Mouse (Mus musculus) limb, embryonic 13.5 days (tissue): Measurements from ENCODE around the gene Gm10697. TPM values are rescaled to one million over a fixed set of nuclear protein-coding genes. Genes with fewer than 3 reads are reported as not detected.
"Not testable (repeated sequence)": the region's sequence is repeated elsewhere in the genome, so short reads cannot be mapped to it uniquely, and the experiment has no call there.

Experiments
- ATAC-seq: fragments of 200-750 bp; cut with Nextera tagmentation; 2 replicates; pipeline ENCODE4 v1.8.0; 2017; ENCODE audit warnings: low read depth, moderate number of reproducible peaks, moderate TSS enrichment; ENCODE audit not compliant: low FRiP score
- H3K27ac ChIP-seq: fragments of 300-500 bp; sonication (generic); 2 replicates; pipeline ENCODE4 v1.5.1; 2015; ENCODE audit warnings: inconsistent platforms, mild to moderate bottlenecking, moderate library complexity
- H3K27me3 ChIP-seq: fragments of 300-500 bp; sonication (generic); 2 replicates; pipeline ENCODE4 v1.6.1; 2015; ENCODE audit warnings: mild to moderate bottlenecking, inconsistent platforms
- H3K36me3 ChIP-seq: fragments of 300-500 bp; sonication (generic); 2 replicates; pipeline ENCODE4 v1.6.1; 2015; ENCODE audit warnings: inconsistent platforms, mild to moderate bottlenecking, moderate library complexity
- H3K4me1 ChIP-seq: fragments of 300-500 bp; sonication (generic); 2 replicates; pipeline ENCODE4 v1.6.1; 2015; ENCODE audit warnings: inconsistent platforms
- H3K4me2 ChIP-seq: fragments of 300-500 bp; sonication (generic); replicated peaks from 2 replicates; pipeline ENCODE4 v1.6.1; 2015; ENCODE audit warnings: inconsistent platforms, mild to moderate bottlenecking, moderate library complexity
- H3K4me3 ChIP-seq: fragments of 300-500 bp; sonication (generic); 2 replicates; pipeline ENCODE4 v1.5.1; 2015; ENCODE audit warnings: moderate library complexity, mild to moderate bottlenecking, inconsistent platforms
- H3K9ac ChIP-seq: fragments of 300-500 bp; sonication (generic); 2 replicates; pipeline ENCODE4 v1.6.1; 2015; ENCODE audit warnings: mild to moderate bottlenecking, inconsistent platforms
- H3K9me3 ChIP-seq: fragments of 300-500 bp; sonication (generic); 2 replicates; pipeline ENCODE4 v1.6.1; 2016; ENCODE audit warnings: inconsistent platforms
- WGBS: fragments of 180-500 bp; shearing (Covaris S2); methylation state at CpG from one replicate; pipeline ENCODE4 v1.1.7; 2015; 5-methylcytosine and 5-hydroxymethylcytosine counted together
- polyA plus RNA-seq: library from polyadenylated mRNA; unstranded; fragments of >200 nt; fragmentation: Nextera tagmentation; extraction: Ambion mirVana; gene quantifications from 2 replicates; pipeline ENCODE4 v1.2.1, GENCODE M21; 2015

Gm10697 gene
- polyA plus RNA-seq: not detected in 2 replicates

DNA sequence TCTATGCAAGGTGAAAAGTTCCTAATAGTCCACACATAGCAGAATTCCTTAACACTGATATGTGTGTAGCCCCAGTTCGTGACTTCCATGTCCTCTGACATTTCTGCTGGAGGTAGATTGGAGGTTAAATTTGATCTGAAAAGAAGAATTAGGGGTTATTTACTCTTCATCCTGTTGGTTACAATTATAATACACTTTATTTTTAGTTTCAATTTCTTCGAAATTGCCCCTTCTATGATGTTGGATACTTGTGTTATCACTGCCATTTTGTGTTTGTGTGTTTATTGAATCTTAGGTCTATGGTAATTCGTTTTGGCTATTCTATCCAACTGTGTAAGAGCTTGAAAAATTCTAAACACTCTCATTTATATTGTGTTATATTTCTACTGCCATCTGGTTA lies at the start of gene Gm10697:
Gm10697 (minus strand) TSS at position 101 of the 400 bp plus-strand sequence.
- not testable (repeated sequence) for H3K27ac ChIP-seq, ATAC-seq, H3K4me3 ChIP-seq, H3K36me3 ChIP-seq, H3K9me3 ChIP-seq, H3K9ac ChIP-seq, H3K4me2 ChIP-seq, H3K27me3 ChIP-seq, H3K4me1 ChIP-seq
- 50% methylated on average over 2 of the region's 3 CpGs for WGBS

DNA sequence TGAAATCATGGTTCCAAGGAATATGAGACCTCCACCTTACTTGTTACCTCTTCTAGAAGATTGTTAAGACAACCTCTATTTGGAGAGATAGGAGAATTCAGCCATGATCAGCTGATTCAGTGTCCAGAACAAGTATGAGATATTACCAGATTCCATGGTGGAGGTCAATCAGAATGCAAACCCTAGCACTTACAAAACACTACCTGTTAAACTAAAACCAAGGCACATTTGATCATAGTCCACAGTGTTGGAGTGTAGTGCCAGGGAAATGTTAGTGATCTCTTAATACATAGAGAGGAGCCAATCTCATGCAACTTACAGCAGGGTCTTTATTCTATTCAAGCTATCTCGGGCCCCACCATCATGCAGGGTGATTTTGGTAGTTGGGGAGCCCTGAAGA lies 42.6 kb upstream of the Gm10697 start:
- 61% methylated on average over 1 of the region's 1 CpGs for WGBS
- H3K4me3 ChIP-seq, ATAC-seq, H3K4me1 ChIP-seq, H3K9me3 ChIP-seq, H3K9ac ChIP-seq, H3K4me2 ChIP-seq, H3K27me3 ChIP-seq, H3K27ac ChIP-seq, H3K36me3 ChIP-seq: not testable (repeated sequence)

DNA sequence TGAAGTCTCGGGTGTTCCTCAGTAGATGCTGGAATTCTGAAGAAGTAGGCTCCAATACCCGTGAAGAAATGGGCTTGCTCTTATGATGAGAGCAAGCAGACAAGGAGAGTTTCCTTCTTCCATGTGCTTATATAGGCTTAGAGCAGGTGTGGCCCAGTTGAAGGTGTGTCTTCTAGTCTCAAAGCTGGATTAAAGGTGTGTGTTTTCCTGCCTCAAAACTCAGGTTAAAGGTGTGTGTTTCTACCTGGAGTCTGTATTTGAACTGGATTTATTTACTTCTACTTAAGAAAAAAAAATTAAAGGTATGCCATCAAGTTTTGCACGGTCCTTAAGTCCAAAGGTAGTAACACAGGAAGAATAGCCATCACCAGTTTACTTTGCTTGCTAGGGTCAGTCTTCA lies 17.7 kb downstream of the Gm10697 start, which contains the start of gene Gm9125:
Gm9125 (minus strand) TSS at position 101 of the 400 bp plus-strand sequence.
- H3K4me1 ChIP-seq, H3K36me3 ChIP-seq, H3K9ac ChIP-seq, H3K9me3 ChIP-seq, H3K27ac ChIP-seq, H3K4me2 ChIP-seq, H3K27me3 ChIP-seq, H3K4me3 ChIP-seq, ATAC-seq: not testable (repeated sequence)
- WGBS: 93% methylated on average over 2 of the region's 3 CpGs

DNA sequence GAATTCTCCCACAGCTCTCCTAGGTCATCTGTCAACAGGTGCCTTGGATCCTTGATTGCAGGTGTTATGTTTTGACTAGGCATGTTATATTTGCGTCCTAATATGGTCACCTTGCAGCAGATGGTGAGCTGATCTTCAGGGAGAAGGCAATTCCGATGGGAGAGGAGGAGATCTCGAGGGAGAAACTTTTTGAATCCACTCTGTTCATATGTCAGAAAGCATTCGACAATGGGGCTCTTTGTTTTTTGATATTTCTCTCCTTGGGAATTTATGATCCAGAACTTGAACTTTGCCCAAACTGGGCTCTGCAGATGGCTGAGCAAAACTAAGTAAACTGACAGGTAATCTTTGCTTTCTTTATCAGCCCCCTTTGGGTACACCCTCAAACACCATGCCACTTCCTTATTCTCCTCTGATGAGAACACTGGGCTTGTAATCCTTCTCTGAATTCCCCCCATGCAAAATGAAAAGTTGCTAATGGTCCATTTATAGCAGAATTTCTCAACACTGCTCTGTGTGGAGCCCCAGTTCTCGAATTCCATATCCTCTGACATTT lies 22.8 kb downstream of the Gm10697 start:
- not testable (repeated sequence) for H3K9me3 ChIP-seq, H3K4me1 ChIP-seq, H3K36me3 ChIP-seq, ATAC-seq, H3K27ac ChIP-seq, H3K4me3 ChIP-seq, H3K9ac ChIP-seq, H3K27me3 ChIP-seq, H3K4me2 ChIP-seq
- WGBS: 30% methylated on average over 1 of the region's 5 CpGs

DNA sequence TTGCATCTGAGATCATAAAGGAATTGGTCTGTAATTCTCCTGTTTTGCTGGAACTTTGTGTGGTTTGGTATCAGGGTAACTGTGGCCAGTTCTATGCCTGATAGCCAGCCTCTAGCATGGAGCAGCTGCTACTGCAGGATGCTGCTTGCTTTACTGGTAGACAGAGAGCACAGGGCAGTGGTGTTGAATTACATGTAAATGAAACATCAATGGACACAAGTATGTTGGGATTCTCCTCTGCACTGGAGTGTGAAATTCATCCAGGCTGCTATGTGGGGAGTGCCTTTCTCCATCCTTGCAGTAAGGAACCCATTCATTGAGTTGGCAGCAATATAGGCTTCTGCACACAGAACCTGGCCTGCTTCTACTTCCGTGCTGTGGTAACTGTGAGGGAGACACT lies 34.2 kb downstream of the Gm10697 start:
- 87% methylated on average over 1 of the region's 1 CpGs for WGBS
- not testable (repeated sequence) for H3K27me3 ChIP-seq, H3K9me3 ChIP-seq

DNA sequence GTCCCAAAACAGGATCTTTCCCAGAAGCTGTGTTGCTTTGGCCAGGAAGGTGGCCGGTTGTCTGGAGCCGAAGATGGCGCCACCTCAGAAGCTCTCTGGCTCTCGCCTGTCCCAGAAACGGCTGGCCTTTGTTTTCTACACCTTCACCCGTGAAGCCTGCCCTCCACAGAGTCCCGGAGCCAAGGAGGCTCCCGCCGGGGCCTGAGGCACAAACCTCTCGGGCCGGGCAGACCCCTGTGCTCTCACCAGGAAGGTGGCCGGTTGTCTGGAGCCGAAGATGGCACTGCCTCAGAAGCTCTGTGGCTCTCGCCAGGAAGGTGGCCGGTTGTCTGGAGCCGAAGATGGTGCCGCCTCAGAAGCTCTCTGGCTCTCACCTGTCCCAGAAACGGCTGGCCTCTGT lies 38.0 kb downstream of the Gm10697 start:
- not testable (repeated sequence) for H3K36me3 ChIP-seq, ATAC-seq
- WGBS: 88% methylated on average over 18 of the region's 18 CpGs

More for the DNA sequence above, 34.2 kb downstream of the Gm10697 start:
- H3K27ac ChIP-seq, H3K36me3 ChIP-seq, H3K4me3 ChIP-seq, H3K9ac ChIP-seq, H3K4me2 ChIP-seq, H3K4me1 ChIP-seq, ATAC-seq: not testable (repeated sequence)

More for the DNA sequence above, 38.0 kb downstream of the Gm10697 start:
- not testable (repeated sequence) for H3K27ac ChIP-seq, H3K4me2 ChIP-seq, H3K27me3 ChIP-seq, H3K4me1 ChIP-seq, H3K9me3 ChIP-seq, H3K4me3 ChIP-seq, H3K9ac ChIP-seq

Other genes with a start within 250 kb of the Gm10697 start
- gene Tdpoz3, start 246.6 kb downstream of the Gm10697 start, polyA plus RNA-seq: not detected in 2 replicates
- gene Gm9117, start 129.1 kb downstream of the Gm10697 start, polyA plus RNA-seq: not detected in 2 replicates
- not detected in 2 replicates for gene Tdpoz5, start 111.3 kb downstream of the Gm10697 start, polyA plus RNA-seq
- gene Gm9125, start 17.8 kb downstream of the Gm10697 start, polyA plus RNA-seq: not detected in 2 replicates
- gene Gm10696, start 105.5 kb upstream of the Gm10697 start, polyA plus RNA-seq: not detected in 2 replicates
- not detected in 2 replicates for gene Gm5286, start 124.1 kb upstream of the Gm10697 start, polyA plus RNA-seq
- not detected in 2 replicates for gene Gm4778, start 191.4 kb upstream of the Gm10697 start, polyA plus RNA-seq
- 11.2 and 11.5 TPM in 2 replicates for gene Them4, start 237.4 kb upstream of the Gm10697 start, polyA plus RNA-seq